Mouse (Mus musculus) B cell, adult 62 days (primary cell): ENCODE measurements around the gene Maged2. TPM values are rescaled to one million over a fixed set of nuclear protein-coding genes. Genes with fewer than 3 reads are reported as not detected.

Source experiments
- total RNA-seq: library from RNA; stranded (reverse); gene quantifications from 4 replicates; pipeline ENCODE4 v1.2.4, GENCODE M21; 2023

The Maged2 gene
- total RNA-seq = 1.0 to 1.7 TPM (median 1.3 TPM) in 4 replicates

GRCm38 (mm10) chrX:150814139-150814469 is at the start of gene Maged2:
Maged2 (minus strand) TSS chrX:150814345.

Other genes starting within 250 kb of the Maged2 start
- 4.6 to 10.7 TPM (median 5.3 TPM) in 4 replicates for gene Pfkfb1, start 226.1 kb downstream of the Maged2 start, total RNA-seq
- 12.5 to 16.7 TPM (median 13.5 TPM) in 4 replicates for gene Apex2, start 224.5 kb downstream of the Maged2 start, total RNA-seq
- gene Tro, start 156.8 kb downstream of the Maged2 start, total RNA-seq = not detected in 4 replicates
- 56.4 to 60.8 TPM (median 59.7 TPM) in 4 replicates for gene Gnl3l, start 203.0 kb upstream of the Maged2 start, total RNA-seq
- gene Fgd1, start 231.8 kb upstream of the Maged2 start, total RNA-seq = not detected in 4 replicates